Mouse (Mus musculus) kidney, postnatal 0 days (tissue): ENCODE measurements around the gene Dhx40. TPM values are rescaled to one million over a fixed set of nuclear protein-coding genes. Genes with fewer than 3 reads are reported as not detected.
A peak's percentile ranks its signal among the peaks of the same experiment; 100 is the strongest.
"Not testable (repeated sequence)": the region's sequence is repeated elsewhere in the genome, so short reads cannot be mapped to it uniquely, and the experiment has no call there.

Source experiments
- ATAC-seq: fragments of 200-750 bp; cut with Nextera tagmentation; replicated peaks from 2 replicates; pipeline ENCODE4 v1.8.0; 2017; ENCODE audit warnings: low read depth, moderate number of reproducible peaks, moderate TSS enrichment, moderate library complexity; ENCODE audit not compliant: low FRiP score
- DNase-seq: peaks from one replicate; pipeline ENCODE4 v3.0.0-alpha.2; 2016; ENCODE audit warnings: low spot score
- H3K27ac ChIP-seq: fragments of 300-500 bp; sonication (generic); 2 replicates; pipeline ENCODE4 v1.5.1; 2014; ENCODE audit warnings: mild to moderate bottlenecking
- H3K27me3 ChIP-seq: fragments of 300-500 bp; sonication (generic); 2 replicates; pipeline ENCODE4 v1.6.1; 2014; ENCODE audit warnings: low read length, mixed read lengths; ENCODE audit not compliant: insufficient read depth
- H3K36me3 ChIP-seq: fragments of 300-500 bp; sonication (generic); 2 replicates; pipeline ENCODE4 v1.6.1; 2014; ENCODE audit warnings: low read length, mixed read lengths; ENCODE audit not compliant: insufficient read depth
- H3K4me1 ChIP-seq: fragments of 300-500 bp; sonication (generic); replicated peaks from 2 replicates; pipeline ENCODE4 v1.6.1; 2014; ENCODE audit warnings: antibody characterized with exemption, low read length, mixed read lengths; ENCODE audit not compliant: insufficient read depth
- H3K4me2 ChIP-seq: fragments of 300-500 bp; sonication (generic); 2 replicates; pipeline ENCODE4 v1.6.1; 2014; ENCODE audit warnings: mild to moderate bottlenecking, low read length, moderate library complexity, mixed read lengths
- H3K4me3 ChIP-seq: fragments of 300-500 bp; sonication (generic); replicated peaks from 2 replicates; pipeline ENCODE4 v1.5.1; 2014; ENCODE audit warnings: low read depth, low read length
- H3K9ac ChIP-seq: fragments of 300-500 bp; sonication (generic); 2 replicates; pipeline ENCODE4 v1.6.1; 2014; ENCODE audit warnings: low read depth, low read length
- H3K9me3 ChIP-seq: fragments of 300-500 bp; sonication (generic); replicated peaks from 2 replicates; pipeline ENCODE4 v1.6.1; 2016; ENCODE audit warnings: low read length, inconsistent platforms, mixed read lengths
- CTCF ChIP-seq: IDR thresholded peaks from 2 replicates; pipeline ENCODE4 v1.5.1; 2016; ENCODE audit warnings: antibody characterized with exemption, low read depth, mild to moderate bottlenecking, moderate library complexity
- WGBS: fragments of 180-500 bp; shearing (Covaris S2); extraction: QIAGEN DNeasy Blood & Tissue Kit; methylation state at CpG from one replicate; pipeline ENCODE4 v1.1.7; 2014; 5-methylcytosine and 5-hydroxymethylcytosine counted together
- polyA plus RNA-seq: library from polyadenylated mRNA; unstranded; fragments of >200 nt; fragmentation: Nextera tagmentation; extraction: Ambion mirVana; gene quantifications from 2 replicates; pipeline ENCODE4 v1.2.1, GENCODE M21; 2015

Dhx40 gene
- polyA plus RNA-seq, 1 experiment from 2014 or later: 30.7 TPM

GRCm38 (mm10) chr11:86738308-86738707, 69.2 kb downstream of the Dhx40 start:
- not testable (repeated sequence) for H3K9me3 ChIP-seq, ATAC-seq, H3K4me1 ChIP-seq, H3K9ac ChIP-seq, H3K4me3 ChIP-seq, H3K4me2 ChIP-seq, H3K27me3 ChIP-seq, DNase-seq, H3K27ac ChIP-seq, H3K36me3 ChIP-seq
- peak; percentile 16; the same call in 1 of the 2 replicates for TF ChIP-seq CTCF
- WGBS: 85% methylated on average over 1 of the region's 1 CpGs

GRCm38 (mm10) chr11:86737301-86738000, 70.1 kb downstream of the Dhx40 start:
- 37% methylated on average over 8 of the region's 8 CpGs for WGBS
- peak; percentile 52 for DNase-seq
- ATAC-seq: 0 out of 2 replicates have a peak, but pooled peaks have one; percentile 46

DNA sequence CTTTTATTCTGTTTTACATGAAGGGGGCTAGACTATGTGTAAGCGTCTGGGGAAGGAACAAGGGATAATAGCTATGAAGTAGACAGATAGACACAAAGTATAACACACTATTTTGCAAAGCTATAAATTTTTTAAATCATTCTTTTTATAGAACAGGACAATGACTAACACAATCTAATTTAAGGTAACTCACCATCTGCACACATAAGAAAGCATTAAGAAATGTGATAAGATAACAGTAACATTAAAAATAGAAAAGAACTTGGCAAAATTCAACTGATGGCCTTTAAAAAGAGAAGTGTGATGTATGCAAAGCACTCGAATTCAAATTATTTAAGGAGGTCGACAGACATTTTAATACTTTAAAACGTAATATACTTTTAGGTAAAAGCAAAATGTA, 72.6 kb downstream of the Dhx40 start:
- Histone ChIP-seq H3K9ac (no peak overlapping the region), H3K27me3 (no peaks in the 10 kb centered on the region), H3K27ac (no peak overlapping the region), H3K4me1 (0 out of 2 replicates have a peak, but pooled peaks cover 3% of the 10 kb centered on the region), H3K9me3 (no peaks in the 10 kb centered on the region), H3K4me2 (no peak overlapping the region), H3K4me3 (no peak overlapping the region), H3K36me3 (peaks cover 29% of the 10 kb centered on the region; the same call in 1 of the 2 replicates)
- DNase-seq (no peak), ATAC-seq (no peak)
- 91% methylated on average over 4 of the region's 4 CpGs for WGBS
- TF ChIP-seq CTCF: no peak

More at GRCm38 (mm10) chr11:86737301-86738000, 70.1 kb downstream of the Dhx40 start:
- H3K36me3 ChIP-seq: peaks cover 13% of the 10 kb centered on the region; the same call in 1 of the 2 replicates
- no peak overlapping the region for H3K4me2 ChIP-seq
- H3K9me3 ChIP-seq: no peaks in the 10 kb centered on the region
- H3K4me3 ChIP-seq: no peak overlapping the region
- H3K27ac ChIP-seq: no peak overlapping the region
- 0 out of 2 replicates have a peak, but pooled peaks cover 3% of the 10 kb centered on the region for H3K4me1 ChIP-seq
- H3K9ac ChIP-seq: no peak overlapping the region
- no peaks in the 10 kb centered on the region for H3K27me3 ChIP-seq
- TF ChIP-seq CTCF: no peak

DNA sequence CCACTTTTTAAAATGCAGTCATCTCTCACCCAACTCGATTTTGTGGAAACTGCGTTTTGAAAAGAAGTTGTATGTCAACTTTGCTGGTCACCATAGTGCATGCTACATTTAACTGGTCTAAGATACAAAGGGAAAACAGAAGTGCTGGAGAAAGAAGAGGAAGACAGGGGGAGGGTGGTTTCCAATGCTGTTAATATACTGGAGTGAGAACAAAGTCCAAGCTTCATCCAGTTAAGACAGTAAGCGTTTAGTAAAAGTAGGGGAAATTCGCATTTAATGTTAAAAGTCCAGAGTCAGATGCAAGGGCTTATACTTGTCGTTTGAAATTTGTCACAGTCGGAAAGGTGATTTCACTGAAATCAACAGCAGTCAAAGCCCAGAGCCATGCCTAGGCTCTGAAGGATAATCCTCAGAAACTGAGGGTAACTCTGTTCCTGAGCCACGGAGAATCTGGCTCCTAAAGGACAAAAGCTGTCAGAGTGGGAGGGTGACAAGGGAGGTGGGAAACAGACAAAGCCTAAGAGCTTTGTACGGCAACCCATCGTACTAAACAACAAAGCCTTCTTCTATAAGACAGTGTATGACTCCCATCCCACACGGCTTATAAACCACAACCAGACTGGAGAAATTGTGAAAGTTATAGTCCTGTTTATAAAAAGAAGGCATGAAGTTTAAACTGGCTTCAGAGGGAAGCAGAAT, 73.2 kb downstream of the Dhx40 start:
- H3K9me3 ChIP-seq: no peaks in the 10 kb centered on the region
- 0 out of 2 replicates have a peak, but pooled peaks cover 3% of the 10 kb centered on the region for H3K4me1 ChIP-seq
- TF ChIP-seq CTCF: no peak
- WGBS: 79% methylated on average over 10 of the region's 10 CpGs
- H3K27ac ChIP-seq: 0 out of 2 replicates have a peak overlapping the region, but pooled peaks have one; percentile 47
- DNase-seq (no peak), ATAC-seq (no peak)
- no peak overlapping the region for H3K9ac ChIP-seq
- H3K27me3 ChIP-seq: no peaks in the 10 kb centered on the region
- H3K4me3 ChIP-seq: no peak overlapping the region
- no peak overlapping the region for H3K4me2 ChIP-seq
- H3K36me3 ChIP-seq: peaks cover 32% of the 10 kb centered on the region; the same call in 1 of the 2 replicates

DNA sequence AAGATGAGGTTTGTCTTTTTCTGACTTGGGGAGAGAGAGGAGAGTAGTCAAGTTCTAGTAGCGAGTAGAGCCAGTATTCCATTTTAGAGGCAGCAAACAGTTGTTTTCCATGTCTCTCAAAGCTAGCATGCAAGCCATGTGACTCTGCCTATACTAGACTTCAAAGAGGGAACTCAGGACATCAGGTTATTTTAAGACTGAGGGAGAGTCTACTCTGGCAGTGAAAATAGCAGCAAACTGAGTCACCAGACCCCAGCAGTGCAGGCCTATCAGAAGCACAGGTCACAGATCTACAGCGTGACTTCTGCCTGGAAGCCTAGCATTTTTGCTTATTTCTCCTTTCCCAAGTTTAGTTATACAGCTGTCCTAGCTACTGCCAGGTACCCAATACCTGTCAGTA, 76.1 kb downstream of the Dhx40 start:
- H3K36me3 ChIP-seq: peaks cover 44% of the 10 kb centered on the region
- H3K27ac ChIP-seq: no peak overlapping the region
- H3K4me2 ChIP-seq: no peak overlapping the region
- DNase-seq: no peak
- H3K9me3 ChIP-seq: no peaks in the 10 kb centered on the region
- no peak for ATAC-seq
- H3K4me1 ChIP-seq: no peaks in the 10 kb centered on the region
- no peak overlapping the region for H3K4me3 ChIP-seq
- TF ChIP-seq CTCF: no peak
- no peak overlapping the region for H3K9ac ChIP-seq
- no peaks in the 10 kb centered on the region for H3K27me3 ChIP-seq
- WGBS: 98% methylated on average over 2 of the region's 2 CpGs

DNA sequence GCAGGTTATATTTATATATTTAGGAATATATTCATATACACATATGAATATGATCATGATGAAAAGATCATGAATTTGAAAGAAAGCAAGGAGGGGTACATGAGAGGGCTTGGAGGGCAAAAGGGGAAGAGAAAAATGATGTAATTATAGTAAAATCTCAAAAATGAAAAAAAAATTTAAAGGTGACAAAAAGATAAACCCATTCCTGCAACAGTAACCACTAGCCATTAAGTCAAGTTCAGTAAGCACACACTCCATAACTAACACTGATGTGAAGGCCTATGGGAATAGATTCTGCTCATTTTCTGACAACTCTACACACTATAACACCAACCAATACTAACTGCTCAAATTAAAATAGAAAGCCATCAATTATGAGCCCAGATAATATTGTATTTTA, 81.9 kb downstream of the Dhx40 start:
- H3K27me3 ChIP-seq: no peaks in the 10 kb centered on the region
- no peak overlapping the region for H3K27ac ChIP-seq
- H3K9me3 ChIP-seq: no peaks in the 10 kb centered on the region
- ATAC-seq: no peak
- H3K36me3 ChIP-seq: peaks cover 44% of the 10 kb centered on the region
- TF ChIP-seq CTCF: no peak
- no peak overlapping the region for H3K4me3 ChIP-seq
- H3K4me2 ChIP-seq: no peak overlapping the region
- no peak overlapping the region for H3K9ac ChIP-seq
- H3K4me1 ChIP-seq: no peaks in the 10 kb centered on the region
- DNase-seq: no peak
